8 mouse cellular contexts compared by ENCODE assay signal in genomic region chr7:27332353-27333199, GRCm38 (mm10). TPM values are rescaled to one million over a fixed set of nuclear protein-coding genes. Genes with fewer than 3 reads are reported as not detected.
DNase-seq lines count a peak whose midpoint lies in the region; ATAC-seq and TF ChIP-seq lines count a peak whose summit lies in the region.

No protein-coding gene starts in this region.

- no peaks in the 10 kb centered on the region for H3K9me3 ChIP-seq in hindbrain, embryonic 15.5 days

- H3K4me2 ChIP-seq in hindbrain, embryonic 15.5 days: peak overlapping the region; percentile 94

- whole genome bisulfite sequencing in hindbrain, embryonic 15.5 days: under 1% methylated on average over 34 of the region's 39 CpGs

- peak; percentile 37 for ATAC-seq in Patski
- ATAC-seq in hindbrain, embryonic 15.5 days (ENCODE audit: low FRiP score, low read depth): no peak
- ATAC-seq in megakaryocyte-erythroid progenitor cell, adult 5-6 weeks (replicated peaks; ENCODE audit: low FRiP score, low TSS enrichment, poor library complexity, severe bottlenecking): peak; percentile 28; the same call in 1 of the 2 replicates

- POLR2A ChIA-PET in Patski (lab: Charles Lee): interaction anchor here (0.6 to 1.2 kb wide), 2 partner anchors 10 to 43 kb away, joined by 3 read pairs; no protein-coding TSS in a partner anchor

- peak overlapping the region; percentile 47 for H3K4me3 ChIP-seq in hindbrain, embryonic 15.5 days

- in situ Hi-C loops in Patski (cut with MboI; ENCODE audit: low pct_unique_long_range_greater_than_20kb): no loop called here

- no peak for DNase-seq in Patski (ENCODE audit: low read depth, low spot score)
- DNase-seq in cerebellum, adult 9-10 months: peak; percentile 79
- DNase-seq in gastrocnemius, adult 18-20 months (ENCODE audit: low spot score): peak; percentile 91
- peak; percentile 86 to 87 for DNase-seq in left cerebral cortex, postnatal 14 days (ENCODE audit: low spot score in 2 of 2)
- DNase-seq in right cerebral cortex, postnatal 14 days: peak; percentile 90
- peak; percentile 92 to 95 for DNase-seq in urinary bladder, postnatal 36 days (ENCODE audit: low spot score in 2 of 2)

- no peak for TF ChIP-seq CTCF in Patski (IDR thresholded peaks at IDR 0.05)

- peak overlapping the region; percentile 50; the same call in 1 of the 2 replicates for H3K9ac ChIP-seq in hindbrain, embryonic 15.5 days

- peaks cover 73% of the 10 kb centered on the region for H3K4me1 ChIP-seq in hindbrain, embryonic 15.5 days (replicated peaks)

- H3K27ac ChIP-seq in hindbrain, embryonic 15.5 days (replicated peaks): no peak overlapping the region

- intact Hi-C loops in left cerebral cortex, postnatal 14 days (cut with DNase I): loop anchor here (10.0 kb wide), 2 partner anchors 172 to 352 kb away; partner anchors contain the start of gene Zfp607b

- CTCF ChIA-PET in Patski (lab: Charles Lee): interaction anchor here (0.6 to 3.3 kb wide), 11 partner anchors 9 to 193 kb away, joined by 3 to 17 read pairs (median 5); partner anchors contain the start of gene Shkbp1

- no peaks in the 10 kb centered on the region for H3K36me3 ChIP-seq in hindbrain, embryonic 15.5 days

- peaks cover 14% of the 10 kb centered on the region for H3K27me3 ChIP-seq in Patski
- H3K27me3 ChIP-seq in hindbrain, embryonic 15.5 days: peaks cover 97% of the 10 kb centered on the region

RNA-seq across cellular contexts. Expression of gene Ltbp4, which starts 4.9 kb away (rescaled TPM):
- polyA plus RNA-seq in Patski (2021): 10.3 TPM
- 10 to 100 TPM; 55.8 to 66.9 TPM for total RNA-seq in gastrocnemius, adult 18-20 months (2021)
- 12.9 and 13.9 TPM in 2 replicates for polyA plus RNA-seq in hindbrain, embryonic 15.5 days (2015; fragmentation: Nextera tagmentation; extraction: Ambion mirVana)
- total RNA-seq in left cerebral cortex, postnatal 14 days (2021): 10 to 100 TPM; 62.5 to 62.6 TPM
- total RNA-seq in megakaryocyte-erythroid progenitor cell, adult 5-6 weeks (2014; fragmentation: Nextera tagmentation): 0.39 TPM in 1 of 2 replicates, not detected in the other
- 0.05 and 1.4 TPM in 2 replicates for total RNA-seq in megakaryocyte-erythroid progenitor cell, adult 5-6 weeks (2017)

RNA-seq across cellular contexts. Expression of gene Shkbp1, which starts 23.2 kb away (rescaled TPM):
- 24.7 TPM for polyA plus RNA-seq in Patski (2021)
- 1 to 10 TPM; 2.2 to 3.0 TPM for total RNA-seq in gastrocnemius, adult 18-20 months (2021)
- 42.8 and 46.6 TPM in 2 replicates for polyA plus RNA-seq in hindbrain, embryonic 15.5 days (2015; fragmentation: Nextera tagmentation; extraction: Ambion mirVana)
- total RNA-seq in left cerebral cortex, postnatal 14 days (2021): 10 to 100 TPM; 22.2 to 27.4 TPM
- total RNA-seq in megakaryocyte-erythroid progenitor cell, adult 5-6 weeks (2014; fragmentation: Nextera tagmentation): 39.2 and 72.7 TPM in 2 replicates
- 20.6 and 35.1 TPM in 2 replicates for total RNA-seq in megakaryocyte-erythroid progenitor cell, adult 5-6 weeks (2017)

RNA-seq across cellular contexts. Expression of gene Gm20479, which starts 24.6 kb away (rescaled TPM):
- 0.64 TPM for polyA plus RNA-seq in Patski (2021)
- under 1 TPM in 1 of 2 experiments, not detected in 1; 0.57 TPM for total RNA-seq in gastrocnemius, adult 18-20 months (2021)
- not detected in 2 replicates for polyA plus RNA-seq in hindbrain, embryonic 15.5 days (2015; fragmentation: Nextera tagmentation; extraction: Ambion mirVana)
- total RNA-seq in left cerebral cortex, postnatal 14 days (2021): not detected
- total RNA-seq in megakaryocyte-erythroid progenitor cell, adult 5-6 weeks (2014; fragmentation: Nextera tagmentation): not detected in 2 replicates
- total RNA-seq in megakaryocyte-erythroid progenitor cell, adult 5-6 weeks (2017): not detected in 2 replicates

Comparison
In these comparisons a context has a peak if more than half of its experiments do, and no peak if none do; other contexts are left out.
1. RNA of gene Ltbp4, which starts 4.9 kb away (total RNA-seq): 55.8 to 66.9 TPM in gastrocnemius, adult 18-20 months and 62.5 to 62.6 TPM in left cerebral cortex, postnatal 14 days; 0.05 to 1.4 TPM in megakaryocyte-erythroid progenitor cell, adult 5-6 weeks; every median in the first group is over 10 times any median in the second.
2. RNA of gene Shkbp1, which starts 23.2 kb away (total RNA-seq): 20.6 to 72.7 TPM in megakaryocyte-erythroid progenitor cell, adult 5-6 weeks and 22.2 to 27.4 TPM in left cerebral cortex, postnatal 14 days; 2.2 to 3.0 TPM in gastrocnemius, adult 18-20 months; every median in the first group is over 4 times any median in the second.